Mouse (Mus musculus) v-Abl transformed pro-B cells (cell line): ENCODE results near the gene Lmbrd1.
"Not testable (repeated sequence)": the region's sequence is repeated elsewhere in the genome, so short reads cannot be mapped to it uniquely, and the experiment has no call there.

Experiments used
- in situ Hi-C, 2 experiments: fragments of 400-800 bp; cut with MboI; formaldehyde crosslinking; loops; one replicate each; pipeline ENCODE4 v1.15.1; 2025; ENCODE audit not compliant: unreplicated experiment in 2 of 2

The Lmbrd1 gene

DNA sequence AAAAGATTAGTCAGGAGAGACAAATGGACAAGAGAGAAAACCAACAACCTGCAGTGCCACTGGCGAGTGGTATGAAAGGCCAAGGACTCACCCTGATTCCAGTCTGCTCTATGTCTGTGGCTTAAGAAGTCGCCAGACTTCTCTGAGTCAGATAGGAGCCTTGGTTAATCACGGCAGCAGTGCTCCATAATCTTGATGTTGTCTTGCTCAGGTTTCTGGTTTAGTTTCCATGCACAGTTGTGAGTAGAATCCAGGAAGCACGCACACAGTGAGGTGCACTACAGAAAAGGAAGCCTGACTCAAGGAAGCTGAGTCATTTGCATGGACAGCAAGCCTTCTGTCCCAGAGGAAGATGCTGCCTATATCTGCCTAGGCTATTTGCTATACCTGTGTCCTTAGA is 37.9 kb downstream of the Lmbrd1 start:
- in situ Hi-C loops: no loop called here

- in situ Hi-C loops: no loop called here
Observed at GRCm38 (mm10) chr1:24719621-24720020, 41.2 kb downstream of the Lmbrd1 start.

GRCm38 (mm10) chr1:24720209-24720608 is 41.8 kb downstream of the Lmbrd1 start:
- in situ Hi-C loops: no loop called here

- in situ Hi-C loops: no loop called here
Observed at GRCm38 (mm10) chr1:24729784-24730183, 51.4 kb downstream of the Lmbrd1 start.

DNA sequence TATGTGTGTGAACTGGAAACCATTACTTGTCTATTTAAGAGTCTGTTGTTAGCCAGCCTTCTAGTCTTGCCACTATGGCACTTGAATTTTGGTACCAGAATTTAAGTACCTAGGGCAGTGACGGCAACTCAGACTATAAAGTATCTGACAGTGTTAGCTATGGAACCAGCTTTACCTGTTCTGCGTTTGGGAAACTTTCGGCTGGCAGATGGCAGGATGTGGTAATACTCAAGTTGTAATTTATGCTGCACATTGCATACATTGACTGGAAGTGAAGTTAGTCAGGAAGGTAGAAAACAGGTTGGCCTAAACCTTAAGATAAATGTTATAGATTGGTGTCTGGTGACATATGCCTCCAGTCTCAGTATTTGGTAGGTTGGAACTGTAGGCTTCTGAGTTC is 53.9 kb downstream of the Lmbrd1 start:
- in situ Hi-C loops: no loop called here

GRCm38 (mm10) chr1:24734866-24735265 is 56.4 kb downstream of the Lmbrd1 start:
- in situ Hi-C loops: no loop called here

GRCm38 (mm10) chr1:24740903-24741302 is 62.5 kb downstream of the Lmbrd1 start:
- in situ Hi-C loops: no loop called here

DNA sequence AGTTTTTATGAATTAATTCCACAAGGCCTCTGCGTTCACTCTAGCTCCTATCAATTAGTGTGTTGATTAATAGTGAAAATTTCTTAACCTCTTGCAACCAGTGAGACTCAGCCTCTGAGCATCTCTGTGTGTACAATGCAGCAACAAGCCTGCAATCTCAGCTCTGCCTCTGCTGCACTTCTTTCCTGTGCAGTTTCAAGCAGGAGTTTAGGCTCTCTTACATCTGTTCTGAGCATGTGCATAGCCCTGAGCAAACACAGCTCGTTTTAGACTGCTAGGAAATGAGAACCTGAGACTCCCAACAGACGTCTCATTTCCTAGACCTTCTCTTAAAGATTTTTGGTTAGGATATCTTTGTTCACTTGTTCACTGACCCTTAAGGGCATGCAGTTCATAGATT is 63.1 kb downstream of the Lmbrd1 start:
- in situ Hi-C loops: no loop called here

GRCm38 (mm10) chr1:24743191-24743924 is 64.9 kb downstream of the Lmbrd1 start:
- in situ Hi-C loops: no loop called here

- in situ Hi-C loops: no loop called here
Observed at GRCm38 (mm10) chr1:24752715-24753114, 74.3 kb downstream of the Lmbrd1 start.

DNA sequence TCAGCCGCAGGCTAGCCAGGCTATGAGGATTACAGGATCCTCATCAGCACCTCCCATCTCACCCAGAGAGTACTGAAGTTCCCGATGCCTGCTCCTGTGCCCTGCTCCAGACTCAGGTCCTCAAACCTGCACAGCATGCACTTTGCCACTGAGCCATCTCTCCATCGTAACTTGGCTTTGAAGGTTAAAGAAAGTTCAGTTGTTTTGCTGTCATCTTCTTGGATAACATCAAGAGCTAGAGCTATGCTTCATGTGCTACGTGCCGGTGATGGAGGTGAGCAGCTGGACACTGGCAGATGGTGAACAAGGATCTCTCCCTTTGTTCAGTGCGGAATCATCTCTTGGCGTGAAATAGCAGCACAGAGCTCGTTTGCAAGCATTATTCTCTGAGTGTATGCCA is 80.1 kb downstream of the Lmbrd1 start:
- in situ Hi-C loops: no loop called here

DNA sequence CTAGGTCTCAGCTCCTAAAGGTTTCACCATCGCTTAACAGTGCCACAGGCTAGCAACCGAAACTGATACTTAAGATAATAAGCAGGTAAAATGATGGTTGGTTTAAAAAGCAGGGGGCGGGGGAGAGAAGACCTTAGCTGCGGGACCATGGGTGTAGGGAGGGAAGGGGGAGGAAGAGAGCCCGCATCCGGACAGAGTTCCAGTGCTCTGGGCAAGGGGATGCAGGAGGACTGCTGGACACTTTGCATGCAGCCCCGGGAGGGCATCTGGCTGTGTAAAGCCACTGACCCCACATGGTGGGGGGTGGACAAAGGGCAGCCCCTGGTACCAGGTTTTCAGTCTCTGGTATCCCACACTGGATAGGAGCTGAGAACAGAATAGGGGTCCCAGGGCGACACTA is 88.0 kb downstream of the Lmbrd1 start:
- in situ Hi-C loops: no loop called here

DNA sequence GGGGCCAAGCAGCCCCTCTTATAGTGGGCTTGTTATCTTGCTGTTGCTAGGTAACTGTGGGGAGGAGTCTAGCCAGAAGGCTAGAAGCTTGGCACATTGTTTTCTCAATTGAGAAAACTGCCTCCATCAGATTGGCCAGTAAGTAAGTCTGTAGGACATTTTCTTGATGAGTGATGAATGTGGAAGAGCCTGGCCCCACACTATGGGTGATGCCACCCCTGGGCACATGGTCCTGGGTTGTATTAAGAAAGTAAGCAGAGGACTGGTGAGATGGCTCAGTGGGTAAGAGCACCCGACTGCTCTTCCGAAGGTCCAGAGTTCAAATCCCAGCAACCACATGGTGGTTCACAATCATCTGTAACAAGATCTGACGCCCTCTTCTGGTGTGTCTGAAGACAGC is 88.8 kb downstream of the Lmbrd1 start:
- in situ Hi-C loops: not testable (repeated sequence)

GRCm38 (mm10) chr1:24773642-24774041 is 95.2 kb downstream of the Lmbrd1 start:
- in situ Hi-C loops: no loop called here

- in situ Hi-C loops: no loop called here
Observed at GRCm38 (mm10) chr1:24776576-24776975, 98.1 kb downstream of the Lmbrd1 start.

- in situ Hi-C loops: no loop called here
Observed at GRCm38 (mm10) chr1:24793168-24793567, 114.7 kb downstream of the Lmbrd1 start.

- in situ Hi-C loops: not testable (repeated sequence)
Observed at GRCm38 (mm10) chr1:24807971-24808370, 129.5 kb downstream of the Lmbrd1 start.
